Mouse (Mus musculus) embryo, embryonic 11 days (tissue): ENCODE results near the gene Wdfy2.
"Not testable (repeated sequence)": the region's sequence is repeated elsewhere in the genome, so short reads cannot be mapped to it uniquely, and the experiment has no call there.

Source experiments
- DNase-seq: peaks from one replicate; pipeline ENCODE4 v3.0.0-alpha.2; 2015

Wdfy2 gene

DNA sequence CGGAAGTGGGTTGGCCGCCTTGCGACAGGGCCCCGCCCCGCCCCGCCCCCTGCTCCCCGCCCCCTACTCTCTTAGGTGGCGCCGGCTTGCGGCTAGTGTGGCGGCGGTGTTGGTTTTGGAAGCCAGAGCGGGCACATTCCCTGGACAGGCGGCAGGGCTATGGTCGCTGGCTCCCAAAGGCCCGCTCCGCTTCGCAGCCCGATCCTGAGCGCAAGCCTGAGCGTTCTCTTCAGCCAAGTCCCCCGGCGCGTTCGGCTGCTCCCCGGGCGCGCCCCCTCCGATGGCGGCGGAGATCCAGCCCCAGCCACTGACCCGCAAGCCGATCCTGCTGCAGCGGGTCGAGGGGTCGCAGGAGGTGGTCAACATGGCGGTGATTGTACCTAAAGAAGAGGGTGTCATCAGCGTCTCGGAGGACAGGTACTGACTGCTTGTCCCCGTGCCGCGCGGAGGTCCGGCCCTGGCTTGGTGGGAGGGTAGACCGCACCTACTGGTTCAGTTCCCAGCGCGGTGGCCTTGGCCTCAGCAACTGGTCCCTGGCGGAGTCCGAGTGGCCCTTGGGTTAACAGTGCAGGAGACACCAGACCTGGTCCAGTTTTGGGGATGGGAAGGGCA, at the start of gene Wdfy2:
Gene Wdfy2 (plus strand): TSS at position 38 of the 612 bp plus-strand sequence.
- DNase-seq = no peak

DNA sequence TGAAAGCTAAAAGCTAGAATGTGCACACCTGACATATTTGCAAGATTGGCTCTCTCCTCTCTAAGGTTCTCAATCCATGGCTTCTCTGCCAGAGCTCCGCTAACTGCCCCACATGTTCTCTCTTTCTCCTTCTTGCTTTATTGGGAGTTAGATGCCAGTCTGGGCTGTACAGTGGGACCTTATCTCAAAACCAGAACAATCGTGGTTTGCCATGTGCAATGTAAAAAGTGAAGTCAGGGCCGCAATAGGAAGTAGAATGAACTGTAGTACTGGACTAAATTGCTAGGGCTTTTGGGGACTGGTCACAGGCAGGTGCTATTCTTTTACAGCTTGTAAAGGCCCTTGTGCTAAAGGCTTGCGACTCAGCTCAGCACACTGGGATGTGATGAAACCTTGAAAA, 48.2 kb upstream of the Wdfy2 start:
- DNase-seq = no peak

DNA sequence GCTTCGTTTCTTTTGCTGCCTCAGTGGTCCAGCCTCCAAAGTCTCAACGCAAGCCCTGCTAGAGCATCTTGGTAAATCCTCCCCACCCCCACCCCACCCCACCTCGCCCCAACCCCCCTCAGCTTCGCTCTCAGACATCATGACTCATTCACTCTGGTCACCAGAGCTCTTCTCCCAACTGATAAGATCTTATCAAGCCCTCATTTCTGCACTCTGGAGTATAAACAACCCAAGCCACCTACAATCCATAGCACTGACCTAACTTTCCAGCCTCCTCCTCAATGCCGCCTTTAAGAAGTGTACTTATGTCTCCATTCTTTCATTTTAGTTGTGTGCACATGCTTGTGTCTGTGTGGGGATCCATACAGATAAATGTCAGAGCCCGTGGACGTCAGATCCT, 41.8 kb upstream of the Wdfy2 start:
- DNase-seq = no peak

DNA sequence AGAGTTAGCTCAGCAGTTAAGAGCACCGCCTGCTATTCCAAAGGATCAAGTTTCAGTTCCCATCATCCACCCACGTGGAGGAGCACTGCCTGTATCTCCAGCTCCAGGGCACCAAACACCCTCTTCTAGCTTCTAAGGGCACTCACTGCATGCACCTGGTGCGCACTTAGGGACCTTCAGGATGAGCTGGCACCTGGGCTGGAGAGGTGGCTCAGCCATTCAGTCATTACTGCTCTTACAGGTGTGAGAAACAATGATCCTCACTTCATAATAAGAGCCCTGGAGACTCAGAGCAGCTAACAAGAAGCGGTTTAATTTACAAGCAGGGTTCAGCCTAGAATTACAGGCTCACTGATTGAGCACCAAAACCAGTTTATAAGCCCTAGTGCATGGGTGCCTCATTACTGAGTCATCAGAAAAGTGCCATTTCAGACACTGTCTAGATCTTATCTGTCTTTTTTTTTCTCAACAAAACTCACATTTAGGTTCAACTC, 38.8 kb upstream of the Wdfy2 start:
- peak; percentile 66 for DNase-seq

DNA sequence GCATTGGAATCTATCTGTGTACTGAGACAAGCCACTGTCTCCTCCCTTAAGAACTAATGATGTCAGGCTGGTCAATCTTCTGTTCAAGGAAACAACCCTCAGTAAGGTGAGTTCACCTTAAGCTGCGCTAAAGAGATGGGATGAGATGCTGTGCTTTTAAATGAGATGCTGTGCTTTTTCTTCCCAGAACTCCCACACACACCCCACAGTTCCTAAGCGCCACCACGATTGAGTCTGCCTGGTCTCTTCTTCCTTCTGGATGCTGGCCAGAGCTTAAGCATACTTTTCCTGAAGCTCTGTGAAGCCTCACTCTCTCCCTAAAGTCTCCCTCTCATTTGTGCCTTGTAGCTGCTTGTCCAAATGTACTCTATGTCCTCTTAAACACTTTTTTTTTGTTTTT, 36.7 kb upstream of the Wdfy2 start:
- no peak for DNase-seq

DNA sequence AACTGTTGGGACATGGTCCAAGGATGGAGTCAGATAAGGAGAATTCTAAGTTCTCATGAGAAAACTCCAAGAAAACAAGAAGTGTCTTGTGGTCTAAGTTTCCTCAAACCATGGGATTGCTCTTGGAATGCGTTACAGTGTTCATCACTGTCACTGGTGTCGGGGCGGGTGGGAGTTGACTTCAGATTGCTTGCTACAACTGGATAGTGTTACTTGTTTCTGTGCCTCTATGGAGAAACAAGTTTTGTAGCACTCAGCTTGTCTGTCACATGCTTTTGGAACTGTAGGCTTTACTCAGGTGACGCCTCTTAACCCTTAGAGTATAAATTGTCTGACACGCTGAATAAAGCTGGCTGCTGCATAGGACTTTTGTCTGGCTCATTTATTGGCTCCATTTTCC, 34.3 kb upstream of the Wdfy2 start:
- no peak for DNase-seq

DNA sequence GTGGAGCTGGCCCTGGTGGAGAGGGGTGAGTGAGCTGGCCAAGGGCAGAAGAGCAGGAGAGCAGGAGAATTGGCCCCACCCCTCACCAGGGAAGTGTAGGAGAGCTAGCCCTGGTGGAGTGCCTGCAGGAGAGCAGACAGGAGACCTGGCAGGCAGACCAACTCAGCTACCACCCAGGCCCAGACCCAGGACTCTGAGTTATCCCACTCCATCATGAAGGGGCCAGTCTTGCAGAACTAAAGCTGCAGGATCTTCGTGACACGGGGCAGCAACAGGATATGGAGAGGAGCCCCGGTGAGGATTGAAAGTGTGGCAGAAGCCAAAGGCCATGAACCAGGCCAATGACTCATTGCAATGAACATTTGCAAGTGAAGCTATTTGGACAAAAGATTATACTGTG, 30.6 kb upstream of the Wdfy2 start:
- DNase-seq = no peak

DNA sequence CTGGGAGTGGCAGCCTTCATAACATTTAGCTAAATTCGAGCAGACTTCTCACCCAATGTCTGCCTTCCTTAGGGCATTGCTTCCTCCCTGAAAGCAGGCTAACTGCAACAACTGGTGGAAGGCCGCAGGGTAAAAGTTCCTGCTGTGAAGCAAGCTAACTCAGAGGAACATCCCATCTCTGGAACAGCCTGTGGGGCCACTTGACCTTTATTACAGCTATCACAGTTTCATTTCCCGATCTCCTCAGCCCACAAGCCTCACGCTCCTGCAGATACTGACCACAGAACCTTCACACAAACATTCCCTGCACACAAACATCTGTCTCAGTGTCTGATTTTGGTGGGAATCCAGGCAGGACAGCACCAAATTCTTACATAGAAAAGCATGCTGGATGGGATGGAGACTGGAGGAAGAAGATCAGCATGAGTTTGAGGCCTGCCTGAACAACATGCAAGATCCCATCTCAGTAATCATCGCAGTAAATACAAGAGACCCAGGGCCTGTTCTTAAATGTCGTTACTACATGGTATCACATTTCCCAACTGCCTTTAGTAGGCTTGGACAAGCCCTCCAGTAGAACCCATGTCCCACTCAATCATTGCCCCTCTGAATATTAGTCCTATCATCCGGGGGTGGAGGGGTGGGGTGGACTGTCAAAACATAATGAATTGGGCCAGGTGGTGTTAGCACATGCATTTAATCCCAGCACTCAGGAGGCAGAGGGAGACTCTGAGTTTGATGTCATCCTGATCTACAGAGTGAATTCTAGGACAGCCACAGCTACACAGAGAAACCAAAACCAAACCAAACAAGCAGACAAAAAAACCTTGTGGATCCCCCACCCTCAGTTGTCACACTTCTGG, 28.6 kb upstream of the Wdfy2 start:
- DNase-seq = no peak

DNA sequence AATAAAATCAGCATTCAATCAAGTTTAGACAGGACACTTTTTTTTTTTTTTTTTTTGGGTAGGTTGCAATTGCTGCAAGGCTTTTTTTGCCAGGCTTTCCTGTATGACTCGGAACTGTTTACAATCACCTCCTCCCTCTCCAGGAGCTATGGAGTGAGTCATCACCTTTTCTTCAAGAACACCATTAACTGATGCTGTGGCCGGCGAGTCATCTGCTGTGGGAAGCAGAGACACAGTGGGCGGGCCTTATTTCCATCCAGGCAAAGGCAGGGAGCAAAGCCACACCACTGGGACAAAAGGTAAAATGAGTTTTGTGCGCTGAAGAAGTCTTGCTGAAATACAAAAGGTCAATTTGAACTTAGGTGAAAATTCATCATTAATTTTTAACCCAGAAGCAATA, 24.7 kb upstream of the Wdfy2 start:
- DNase-seq = no peak

DNA sequence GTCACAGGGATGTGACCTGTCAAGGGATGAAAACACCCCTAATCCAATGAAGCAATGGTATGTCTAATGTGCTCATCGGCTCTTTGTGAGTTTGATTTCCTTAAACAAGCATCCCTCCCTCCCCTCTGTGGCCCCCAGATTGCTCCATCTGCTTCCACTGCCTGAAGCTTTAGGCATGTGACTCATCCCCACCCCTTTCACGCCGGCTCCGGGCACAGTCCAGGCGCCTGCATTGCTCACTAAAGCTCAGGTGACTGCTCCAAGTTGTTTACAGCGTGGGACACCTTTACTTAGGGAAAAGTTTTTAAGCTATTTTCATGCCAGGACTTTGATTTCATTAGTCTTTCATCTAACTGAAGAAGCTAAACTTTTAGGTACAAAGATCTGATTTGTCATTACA, 22.9 kb upstream of the Wdfy2 start:
- DNase-seq = no peak

DNA sequence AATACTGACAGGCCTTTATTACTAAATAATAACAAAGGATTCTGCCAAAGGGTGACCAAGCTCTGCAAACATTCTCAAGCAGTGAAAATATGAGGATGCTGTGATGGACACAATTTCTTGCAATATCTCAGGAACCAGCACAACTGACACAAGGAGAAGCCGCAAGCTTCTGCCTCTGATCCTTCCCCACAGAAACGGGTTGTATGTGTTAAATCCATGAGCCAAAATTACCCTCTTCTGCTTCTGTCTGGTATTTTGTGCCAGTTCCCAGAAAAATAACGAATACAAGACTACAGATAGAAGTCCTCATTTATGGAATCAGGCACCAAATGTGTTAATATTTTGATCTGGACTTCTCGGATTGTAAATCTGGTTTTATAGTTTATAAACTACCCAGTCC, 20.7 kb upstream of the Wdfy2 start:
- no peak for DNase-seq

DNA sequence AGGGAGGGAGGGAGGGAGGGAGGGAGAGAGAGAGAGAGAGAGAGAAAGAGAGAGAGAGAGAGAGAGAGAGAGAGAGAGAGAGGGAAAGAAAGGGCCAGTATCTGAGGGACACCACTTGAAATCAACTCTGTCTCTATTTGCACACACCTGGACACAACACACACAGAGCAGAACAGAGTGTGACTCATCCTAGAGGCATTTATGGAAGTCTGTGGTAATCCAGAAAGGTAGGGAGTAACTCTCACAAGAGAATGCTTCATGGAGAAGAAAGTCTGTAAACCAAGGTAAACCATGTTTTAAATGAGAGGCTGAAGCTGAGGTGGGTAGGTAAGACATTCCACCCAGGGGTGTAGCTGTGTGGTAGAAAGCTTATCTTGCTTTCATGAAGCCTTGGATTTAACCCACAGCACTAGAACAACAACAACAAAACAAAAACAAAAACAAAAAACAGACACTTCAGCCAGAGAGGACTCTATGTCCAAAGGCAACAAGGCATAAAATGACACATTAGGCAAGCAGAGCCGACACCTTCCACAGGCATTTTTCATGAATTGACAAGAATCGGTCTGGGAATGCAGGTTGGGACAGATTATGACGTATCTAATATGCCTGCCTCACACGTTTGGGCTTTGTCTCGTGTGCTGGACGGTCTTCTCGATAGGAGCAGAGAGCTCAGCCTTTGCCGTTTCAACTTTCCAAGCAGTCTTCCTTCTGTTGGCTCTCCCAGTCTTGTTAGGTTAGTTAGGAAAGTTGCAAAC, 11.7 kb upstream of the Wdfy2 start:
- no peak for DNase-seq

DNA sequence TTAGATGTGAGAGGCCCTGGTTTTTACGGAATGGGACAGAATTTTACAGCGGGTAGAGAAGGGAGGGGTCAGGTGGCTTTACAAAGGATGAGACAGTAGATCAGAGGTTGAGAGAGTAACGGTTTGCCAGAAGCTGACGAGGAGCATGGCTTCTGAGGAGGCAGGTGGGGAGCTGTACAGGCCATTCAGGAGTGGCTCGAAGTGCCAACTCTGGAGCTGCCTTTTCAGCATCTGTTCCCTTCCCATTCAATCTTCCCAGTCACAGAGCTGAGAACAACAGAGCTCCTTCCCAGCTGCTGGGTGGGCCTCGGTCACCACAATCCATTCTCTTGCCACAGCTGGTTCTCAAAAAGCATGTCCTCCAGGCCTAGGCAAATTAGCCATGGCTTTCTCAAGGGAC, 8.2 kb upstream of the Wdfy2 start:
- DNase-seq = no peak

DNA sequence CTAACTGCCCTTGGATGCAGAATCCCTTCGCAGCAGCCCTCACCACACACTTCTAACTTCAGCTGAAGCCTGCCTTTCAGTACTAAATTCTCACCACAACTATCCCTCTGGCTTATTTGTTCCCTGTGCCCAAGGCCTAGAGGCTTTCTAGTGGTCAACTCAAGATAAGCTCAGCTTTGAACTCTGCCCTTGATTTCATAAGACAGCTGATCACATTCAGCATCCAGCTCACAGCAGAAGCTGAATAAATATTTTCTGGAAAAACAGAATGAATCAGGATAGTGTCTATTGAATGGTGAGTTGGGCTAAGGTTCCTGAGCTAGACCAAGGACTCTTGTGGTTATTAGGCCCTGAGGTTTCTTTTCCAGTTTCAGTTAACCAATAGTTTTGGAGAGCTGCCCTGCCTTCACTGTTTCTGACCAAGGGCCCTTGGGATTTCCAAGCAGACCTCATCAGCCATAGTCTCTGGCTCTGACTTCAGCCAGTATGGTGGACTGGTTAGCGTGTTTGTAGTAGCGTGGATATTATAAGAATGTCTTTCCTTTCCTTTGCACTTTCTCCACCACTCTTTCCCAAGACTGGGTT, 5.7 kb upstream of the Wdfy2 start:
- DNase-seq = no peak

DNA sequence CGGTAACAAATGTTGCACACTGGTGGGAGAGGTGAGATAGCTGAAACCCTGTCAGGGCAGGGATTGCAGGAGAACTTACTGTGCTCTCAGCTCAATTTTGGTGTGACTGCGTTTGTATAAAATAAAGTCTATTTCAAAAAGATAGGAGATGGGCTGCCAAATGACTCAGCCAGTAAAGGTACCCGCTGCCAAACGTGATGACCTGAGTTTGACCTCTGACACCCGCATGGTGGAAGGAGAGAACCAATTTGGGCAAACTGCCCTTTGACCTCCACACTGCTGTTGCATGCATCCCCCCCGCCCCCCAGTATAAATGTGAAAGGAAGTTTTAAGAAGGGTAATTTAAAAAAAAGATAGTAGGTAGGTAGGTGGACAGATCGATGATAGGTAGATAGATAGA, 4.4 kb upstream of the Wdfy2 start:
- DNase-seq = no peak

DNA sequence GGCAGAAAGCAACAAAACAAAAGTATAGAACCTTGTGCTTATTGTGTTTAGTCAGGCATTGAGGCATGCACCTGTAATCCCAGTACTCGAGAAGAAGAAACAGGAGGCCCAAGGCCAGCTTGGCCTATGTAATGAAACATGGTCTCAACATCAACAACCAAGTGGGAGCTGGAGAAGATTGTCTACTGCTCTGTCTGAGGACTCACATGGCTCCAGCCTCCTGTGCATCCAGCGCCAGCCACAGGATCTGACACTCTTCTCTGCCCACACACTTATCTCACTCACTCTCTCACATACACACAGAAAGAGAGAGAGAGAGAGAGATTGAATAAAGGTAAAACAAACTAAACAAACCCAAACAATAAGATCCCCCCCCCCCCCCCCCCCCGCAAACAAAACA, 3.9 kb upstream of the Wdfy2 start:
- DNase-seq = no peak

DNA sequence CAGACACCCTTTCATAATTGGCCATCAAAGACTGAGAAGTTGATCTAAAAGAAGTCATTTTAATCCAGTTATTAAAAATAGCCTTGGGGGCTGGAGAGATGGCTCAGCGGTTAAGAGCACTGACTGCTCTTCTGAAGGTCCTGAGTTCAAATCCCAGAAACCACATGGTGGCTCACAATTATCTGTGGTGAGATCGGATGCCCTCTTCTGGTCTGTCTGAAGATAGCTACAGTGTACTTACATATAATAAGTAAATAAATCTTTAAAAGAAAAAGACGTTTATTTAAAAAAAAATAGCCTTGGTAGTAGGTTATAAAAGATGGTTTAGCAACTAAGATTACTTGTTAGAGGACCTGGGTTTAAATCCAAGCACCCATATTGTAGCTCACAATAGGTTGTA, 1.7 kb upstream of the Wdfy2 start:
- DNase-seq = not testable (repeated sequence)

DNA sequence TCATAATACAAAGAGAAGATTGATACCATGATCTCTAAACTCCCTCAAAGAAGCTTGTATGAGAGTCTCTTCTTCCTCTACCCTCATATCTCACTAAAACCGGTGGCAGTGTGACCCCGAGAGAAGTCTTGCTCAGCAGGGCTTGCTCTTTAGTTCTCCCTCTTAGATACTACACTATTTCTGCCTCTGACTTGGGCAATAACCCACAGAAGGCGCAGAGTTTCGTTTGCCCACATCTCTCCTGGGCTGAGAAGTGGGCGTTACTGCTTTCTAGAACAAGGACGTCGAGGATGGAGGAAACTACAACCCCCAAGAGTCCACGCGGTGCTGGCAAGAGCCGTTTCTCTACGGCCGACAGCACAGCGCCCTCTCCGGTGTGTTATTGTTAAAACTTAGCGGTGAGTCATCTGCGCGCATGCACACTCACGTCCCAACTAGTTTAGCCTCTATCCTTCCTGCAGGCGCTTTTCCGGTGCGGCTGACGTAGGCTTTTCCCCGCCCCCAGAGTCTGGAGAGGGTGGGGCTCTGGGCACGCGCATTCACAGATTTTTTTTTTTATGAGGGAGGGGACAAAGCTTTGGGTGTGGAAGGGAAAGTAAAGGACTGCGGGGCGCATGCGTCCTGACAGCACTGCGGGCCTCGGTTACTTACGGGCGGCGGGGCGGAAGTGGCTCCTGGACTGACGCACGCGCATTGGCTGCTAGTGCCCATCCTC, 395 bp upstream of the Wdfy2 start:
- peak; percentile 98 for DNase-seq

DNA sequence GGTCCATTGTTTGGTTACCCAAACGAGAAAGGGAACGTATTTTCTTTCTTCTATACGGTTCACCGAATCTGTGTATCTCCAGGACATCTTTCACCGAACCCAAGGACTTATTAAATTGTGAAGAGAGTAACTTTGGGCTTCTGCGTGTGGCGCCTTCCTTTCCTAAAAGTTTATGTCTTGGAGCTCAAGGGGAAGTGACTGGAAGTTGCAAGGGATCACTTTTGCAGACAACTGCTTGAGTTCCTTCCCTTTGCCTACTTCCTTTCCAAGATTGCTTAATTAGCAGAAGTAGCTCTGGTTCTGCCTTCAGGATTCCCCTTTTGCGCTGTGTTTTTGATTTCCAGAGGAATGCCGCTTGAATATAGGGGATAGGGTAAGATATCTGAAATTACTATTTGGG, 858 bp downstream of the Wdfy2 start:
- DNase-seq = no peak

DNA sequence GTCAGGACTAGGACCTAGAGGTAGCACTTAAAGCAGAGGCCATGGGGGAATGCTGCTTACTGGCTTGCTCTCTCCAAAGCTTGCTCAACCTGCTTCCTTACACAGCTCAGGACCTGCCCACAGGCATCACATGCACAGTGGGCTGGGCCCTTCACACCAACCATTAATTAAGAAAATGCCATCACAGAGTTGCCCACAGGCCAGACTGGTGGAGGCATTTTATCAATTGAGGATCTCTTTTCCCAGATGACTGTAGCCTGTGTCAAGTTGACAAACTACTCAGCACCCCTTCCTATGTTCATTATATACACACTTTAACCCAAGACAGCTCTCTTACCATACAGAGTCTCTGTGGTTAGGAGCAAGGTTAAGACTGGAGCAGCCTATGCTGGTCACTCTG, 4.2 kb downstream of the Wdfy2 start:
- no peak for DNase-seq

DNA sequence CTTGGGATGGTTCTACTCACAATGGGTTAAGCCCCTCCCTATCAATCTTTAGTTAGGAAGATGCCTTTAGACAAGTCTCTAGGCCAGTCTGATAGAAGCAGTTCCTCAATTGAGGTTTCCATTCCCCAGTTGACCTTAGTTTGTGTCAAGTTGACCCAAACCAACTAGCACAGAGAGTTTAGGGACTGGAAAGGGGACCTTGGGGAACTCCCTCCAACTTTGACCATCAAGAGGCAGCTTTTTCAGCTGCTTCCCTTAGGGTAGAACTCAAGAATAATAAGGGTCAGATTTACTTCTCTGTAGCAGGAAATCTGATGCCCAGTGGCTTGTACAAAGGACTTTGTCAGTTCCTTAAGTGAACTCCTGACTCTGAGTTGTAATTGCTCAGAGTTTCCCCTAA, 5.0 kb downstream of the Wdfy2 start:
- no peak for DNase-seq

DNA sequence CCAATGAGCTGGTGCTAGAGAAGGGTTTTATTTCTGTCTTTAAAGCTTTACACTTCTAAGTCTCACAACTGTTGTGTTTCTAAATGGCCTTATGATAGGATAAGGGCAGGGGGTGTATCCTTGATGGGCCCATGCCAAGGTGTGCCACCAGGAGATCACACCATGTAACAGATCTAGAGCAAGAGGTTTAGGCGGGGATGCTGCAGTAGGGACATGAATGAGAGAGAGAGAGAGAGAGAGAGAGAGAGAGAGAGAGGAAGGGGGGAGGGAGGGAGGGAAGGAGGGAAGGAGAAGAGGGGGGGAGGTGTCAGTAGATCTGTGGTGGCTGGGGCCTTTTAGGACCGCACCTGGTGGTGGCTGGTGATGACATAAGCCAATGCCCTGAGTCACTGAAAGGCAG, 5.5 kb downstream of the Wdfy2 start:
- no peak for DNase-seq

DNA sequence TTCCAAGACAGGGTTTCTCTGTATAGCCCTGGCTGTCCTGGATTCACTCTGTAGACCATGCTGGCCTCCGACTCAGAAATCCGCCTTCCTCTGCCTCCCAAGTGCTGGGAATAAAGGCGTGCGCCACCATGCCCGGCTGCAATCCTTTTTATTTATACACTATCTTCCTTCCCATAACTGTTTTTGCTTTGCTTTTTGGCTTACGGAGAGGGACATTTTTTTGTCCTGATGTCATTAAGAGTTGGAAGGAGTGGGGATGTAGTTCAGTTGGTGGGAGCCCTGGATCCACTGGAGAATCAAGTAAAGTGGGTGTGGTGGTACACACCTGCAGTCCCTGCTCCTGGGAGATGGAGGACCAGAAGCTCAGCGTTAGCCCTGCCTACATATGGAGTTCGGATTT, 6.7 kb downstream of the Wdfy2 start:
- no peak for DNase-seq
